Mouse (Mus musculus): ENCODE data around the gene Mapkap1. TPM values are rescaled to one million over a fixed set of nuclear protein-coding genes. Genes with fewer than 3 reads are reported as not detected.
A peak's percentile ranks its signal among the peaks of the same experiment; 100 is the strongest.

The Mapkap1 gene
- polyA plus RNA-seq, 1 experiment from 2014 or later, result 74.7 TPM

GRCm38 (mm10) chr2:34588546-34588945 lies 182.0 kb downstream of the Mapkap1 start:
- no peak overlapping the region for H3K4me2 ChIP-seq (ENCODE audit: low read length)
- no peak overlapping the region for H3K27ac ChIP-seq (replicated peaks in 1 of 2; ENCODE audit: control insufficient read depth in 1 of 2, insufficient read depth in 1 of 2, low read depth in 2 of 2, low read length in 2 of 2)
- ATAC-seq (ENCODE audit: insufficient number of reproducible peaks, insufficient read depth, low FRiP score, low read depth), result no peak
- 68% methylated on average over 8 of the region's 8 CpGs for WGBS
- peaks cover 18 to 30% of the 10 kb centered on the region in 2 experiments for H3K4me1 ChIP-seq (ENCODE audit: control insufficient read depth in 2 of 2, insufficient read depth in 2 of 2, low read length in 2 of 2)
- no peak overlapping the region for H3K9ac ChIP-seq (ENCODE audit: low read length)
- H3K36me3 ChIP-seq (ENCODE audit: control insufficient read depth, insufficient read depth, low read length), result peaks cover 30% of the 10 kb centered on the region
- no peaks in the 10 kb centered on the region for H3K27me3 ChIP-seq (ENCODE audit: control insufficient read depth, insufficient read depth, low read length)
- H3K9me3 ChIP-seq (ENCODE audit: control insufficient read depth, low read length), result no peaks in the 10 kb centered on the region
- no peak overlapping the region for H3K4me3 ChIP-seq (ENCODE audit: control insufficient read depth in 1 of 2, insufficient read depth in 1 of 2, low read depth in 1 of 2, low read length in 2 of 2)

GRCm38 (mm10) chr2:34591721-34592360 lies 185.3 kb downstream of the Mapkap1 start:
- Histone ChIP-seq H3K4me3 (ENCODE audit: control insufficient read depth in 1 of 2, insufficient read depth in 1 of 2, low read depth in 1 of 2, low read length in 2 of 2) (no peak overlapping the region), H3K4me1 (ENCODE audit: control insufficient read depth in 2 of 2, insufficient read depth in 2 of 2, low read length in 2 of 2) (peaks cover 20 to 36% of the 10 kb centered on the region in 2 experiments), H3K4me2 (ENCODE audit: low read length) (peak overlapping the region; percentile 51), H3K27ac (replicated peaks in 1 of 2; ENCODE audit: control insufficient read depth in 1 of 2, insufficient read depth in 1 of 2, low read depth in 2 of 2, low read length in 2 of 2) (peak overlapping the region; percentile 93 to 95), H3K27me3 (ENCODE audit: control insufficient read depth, insufficient read depth, low read length) (no peaks in the 10 kb centered on the region), H3K9me3 (ENCODE audit: control insufficient read depth, low read length) (no peaks in the 10 kb centered on the region), H3K9ac (ENCODE audit: low read length) (peak overlapping the region; percentile 28), H3K36me3 (ENCODE audit: control insufficient read depth, insufficient read depth, low read length) (0 out of 2 replicates have a peak, but pooled peaks cover 3% of the 10 kb centered on the region)
- peak; percentile 57 for ATAC-seq (ENCODE audit: insufficient number of reproducible peaks, insufficient read depth, low FRiP score, low read depth)
- WGBS, result 16% methylated on average over 16 of the region's 16 CpGs

GRCm38 (mm10) chr2:34592361-34592960 lies 185.9 kb downstream of the Mapkap1 start:
- peak overlapping the region; percentile 27; the same call in 1 of the 2 replicates for H3K9ac ChIP-seq (ENCODE audit: low read length)
- no peaks in the 10 kb centered on the region for H3K9me3 ChIP-seq (ENCODE audit: control insufficient read depth, low read length)
- no peak for ATAC-seq (ENCODE audit: insufficient number of reproducible peaks, insufficient read depth, low FRiP score, low read depth)
- WGBS, result 36% methylated on average over 8 of the region's 8 CpGs
- no peaks in the 10 kb centered on the region for H3K36me3 ChIP-seq (ENCODE audit: control insufficient read depth, insufficient read depth, low read length)
- H3K4me3 ChIP-seq (ENCODE audit: control insufficient read depth in 1 of 2, insufficient read depth in 1 of 2, low read depth in 1 of 2, low read length in 2 of 2), result no peak overlapping the region
- no peaks in the 10 kb centered on the region for H3K27me3 ChIP-seq (ENCODE audit: control insufficient read depth, insufficient read depth, low read length)
- peak overlapping the region; percentile 93 to 95 for H3K27ac ChIP-seq (replicated peaks in 1 of 2; ENCODE audit: control insufficient read depth in 1 of 2, insufficient read depth in 1 of 2, low read depth in 2 of 2, low read length in 2 of 2)
- H3K4me2 ChIP-seq (ENCODE audit: low read length), result peak overlapping the region; percentile 51
- peaks cover 20 to 36% of the 10 kb centered on the region in 2 experiments for H3K4me1 ChIP-seq (ENCODE audit: control insufficient read depth in 2 of 2, insufficient read depth in 2 of 2, low read length in 2 of 2)

- Histone ChIP-seq H3K9ac (ENCODE audit: low read length) (no peak overlapping the region), H3K4me3 (ENCODE audit: control insufficient read depth in 1 of 2, insufficient read depth in 1 of 2, low read depth in 1 of 2, low read length in 2 of 2) (no peak overlapping the region), H3K9me3 (ENCODE audit: control insufficient read depth, low read length) (no peaks in the 10 kb centered on the region), H3K4me1 (ENCODE audit: control insufficient read depth in 2 of 2, insufficient read depth in 2 of 2, low read length in 2 of 2) (peaks cover 17 to 27% of the 10 kb centered on the region in 2 experiments), H3K27me3 (ENCODE audit: control insufficient read depth, insufficient read depth, low read length) (no peaks in the 10 kb centered on the region), H3K27ac (replicated peaks in 1 of 2; ENCODE audit: control insufficient read depth in 1 of 2, insufficient read depth in 1 of 2, low read depth in 2 of 2, low read length in 2 of 2) (peak overlapping the region in 1 of 2 experiments; percentile 19; a peak in 1 of 4 replicates), H3K36me3 (ENCODE audit: control insufficient read depth, insufficient read depth, low read length) (peaks cover under 1% of the 10 kb centered on the region; the same call in 1 of the 2 replicates), H3K4me2 (ENCODE audit: low read length) (no peak overlapping the region)
- ATAC-seq (ENCODE audit: insufficient number of reproducible peaks, insufficient read depth, low FRiP score, low read depth), result no peak
- WGBS, result 58% methylated on average over 5 of the region's 5 CpGs
Measured at GRCm38 (mm10) chr2:34594001-34594400, 187.4 kb downstream of the Mapkap1 start.

- Histone ChIP-seq H3K9ac (ENCODE audit: low read length) (no peak overlapping the region), H3K9me3 (ENCODE audit: control insufficient read depth, low read length) (no peaks in the 10 kb centered on the region), H3K27me3 (ENCODE audit: control insufficient read depth, insufficient read depth, low read length) (no peaks in the 10 kb centered on the region), H3K27ac (replicated peaks in 1 of 2; ENCODE audit: control insufficient read depth in 1 of 2, insufficient read depth in 1 of 2, low read depth in 2 of 2, low read length in 2 of 2) (no peak overlapping the region), H3K4me3 (ENCODE audit: control insufficient read depth in 1 of 2, insufficient read depth in 1 of 2, low read depth in 1 of 2, low read length in 2 of 2) (no peak overlapping the region), H3K36me3 (ENCODE audit: control insufficient read depth, insufficient read depth, low read length) (peaks cover 5% of the 10 kb centered on the region), H3K4me1 (ENCODE audit: control insufficient read depth in 2 of 2, insufficient read depth in 2 of 2, low read length in 2 of 2) (peaks cover 12 to 17% of the 10 kb centered on the region in 2 experiments), H3K4me2 (ENCODE audit: low read length) (no peak overlapping the region)
- 85% methylated on average over 5 of the region's 5 CpGs for WGBS
- no peak for ATAC-seq (ENCODE audit: insufficient number of reproducible peaks, insufficient read depth, low FRiP score, low read depth)
Measured at GRCm38 (mm10) chr2:34599606-34600255, 193.2 kb downstream of the Mapkap1 start.

GRCm38 (mm10) chr2:34600734-34601133 lies 194.2 kb downstream of the Mapkap1 start:
- Histone ChIP-seq H3K36me3 (ENCODE audit: control insufficient read depth, insufficient read depth, low read length) (peaks cover 5% of the 10 kb centered on the region), H3K9ac (ENCODE audit: low read length) (no peak overlapping the region), H3K27ac (replicated peaks in 1 of 2; ENCODE audit: control insufficient read depth in 1 of 2, insufficient read depth in 1 of 2, low read depth in 2 of 2, low read length in 2 of 2) (no peak overlapping the region), H3K4me3 (ENCODE audit: control insufficient read depth in 1 of 2, insufficient read depth in 1 of 2, low read depth in 1 of 2, low read length in 2 of 2) (no peak overlapping the region), H3K9me3 (ENCODE audit: control insufficient read depth, low read length) (no peaks in the 10 kb centered on the region), H3K4me2 (ENCODE audit: low read length) (no peak overlapping the region), H3K4me1 (ENCODE audit: control insufficient read depth in 2 of 2, insufficient read depth in 2 of 2, low read length in 2 of 2) (peaks cover 12 to 22% of the 10 kb centered on the region in 2 experiments), H3K27me3 (ENCODE audit: control insufficient read depth, insufficient read depth, low read length) (no peaks in the 10 kb centered on the region)
- WGBS, result 26% methylated on average over 7 of the region's 7 CpGs
- ATAC-seq (ENCODE audit: insufficient number of reproducible peaks, insufficient read depth, low FRiP score, low read depth), result no peak

- ATAC-seq (ENCODE audit: insufficient number of reproducible peaks, insufficient read depth, low FRiP score, low read depth), result no peak
- Histone ChIP-seq H3K9ac (ENCODE audit: low read length) (no peak overlapping the region), H3K36me3 (ENCODE audit: control insufficient read depth, insufficient read depth, low read length) (peaks cover 5% of the 10 kb centered on the region), H3K4me3 (ENCODE audit: control insufficient read depth in 1 of 2, insufficient read depth in 1 of 2, low read depth in 1 of 2, low read length in 2 of 2) (no peak overlapping the region), H3K27me3 (ENCODE audit: control insufficient read depth, insufficient read depth, low read length) (no peaks in the 10 kb centered on the region), H3K9me3 (ENCODE audit: control insufficient read depth, low read length) (no peaks in the 10 kb centered on the region), H3K27ac (replicated peaks in 1 of 2; ENCODE audit: control insufficient read depth in 1 of 2, insufficient read depth in 1 of 2, low read depth in 2 of 2, low read length in 2 of 2) (no peak overlapping the region), H3K4me2 (ENCODE audit: low read length) (no peak overlapping the region), H3K4me1 (ENCODE audit: control insufficient read depth in 2 of 2, insufficient read depth in 2 of 2, low read length in 2 of 2) (peaks cover 12 to 22% of the 10 kb centered on the region in 2 experiments)
- WGBS, result 57% methylated on average over 8 of the region's 8 CpGs
Measured at GRCm38 (mm10) chr2:34602111-34602541, 195.6 kb downstream of the Mapkap1 start.
